Mouse (Mus musculus): ENCODE data around the gene Gm9970. TPM values are rescaled to one million over a fixed set of nuclear protein-coding genes. Genes with fewer than 3 reads are reported as not detected.

The Gm9970 gene
- polyA plus RNA-seq (2012; rRNA removed) = 1.1 and 2.3 TPM in 2 replicates

DNA sequence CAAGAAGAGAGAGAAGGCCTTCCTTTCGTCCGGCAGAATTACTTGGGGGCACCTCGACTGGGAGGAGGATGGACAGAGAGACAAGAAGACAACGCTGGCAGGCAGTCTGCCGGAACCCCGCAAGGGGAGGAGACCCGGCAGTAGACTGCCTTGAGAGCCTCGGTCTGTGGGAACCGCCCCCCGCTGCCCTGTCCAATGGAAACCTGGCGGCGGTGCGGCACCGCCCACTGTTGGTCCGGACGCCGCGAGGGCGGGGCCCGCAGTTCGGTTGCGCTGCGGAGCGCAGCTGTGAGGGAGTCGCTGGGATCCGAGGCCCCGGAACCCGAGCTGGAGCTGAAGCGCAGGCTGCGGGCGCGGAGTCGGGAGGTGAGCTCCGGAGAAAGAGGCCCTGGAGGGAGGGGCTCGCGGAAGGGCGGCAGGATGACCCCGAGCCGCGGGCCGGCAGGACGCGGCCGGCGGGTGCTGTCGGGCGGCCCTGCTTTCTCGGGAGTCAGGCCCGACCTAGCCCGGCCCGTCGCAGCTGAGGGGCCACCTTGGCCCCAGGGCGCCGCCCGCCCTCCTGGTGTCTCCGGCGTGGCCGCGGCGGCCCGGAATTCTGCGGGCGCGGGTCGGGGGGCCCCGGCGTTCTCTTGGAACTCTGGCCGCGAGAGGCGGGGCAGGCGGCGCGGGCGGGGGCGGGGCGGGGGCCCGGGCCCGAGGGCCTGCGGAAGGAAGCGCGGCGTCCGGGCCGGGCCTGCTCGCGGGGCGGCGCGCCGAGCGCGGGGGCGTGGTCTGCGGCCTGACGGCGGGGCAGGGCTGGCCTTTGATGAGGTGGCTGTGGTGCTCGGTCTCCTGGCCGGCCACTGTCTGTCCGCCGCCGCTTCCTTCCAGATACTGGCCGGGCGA is at the start of gene Gm9970, which contains the start of gene Nrbp1:
Gene Gm9970 (minus strand): TSS at position 596 of the 885 bp plus-strand sequence.
Gene Nrbp1 (plus strand): TSS at position 228 of the 885 bp plus-strand sequence.

DNA sequence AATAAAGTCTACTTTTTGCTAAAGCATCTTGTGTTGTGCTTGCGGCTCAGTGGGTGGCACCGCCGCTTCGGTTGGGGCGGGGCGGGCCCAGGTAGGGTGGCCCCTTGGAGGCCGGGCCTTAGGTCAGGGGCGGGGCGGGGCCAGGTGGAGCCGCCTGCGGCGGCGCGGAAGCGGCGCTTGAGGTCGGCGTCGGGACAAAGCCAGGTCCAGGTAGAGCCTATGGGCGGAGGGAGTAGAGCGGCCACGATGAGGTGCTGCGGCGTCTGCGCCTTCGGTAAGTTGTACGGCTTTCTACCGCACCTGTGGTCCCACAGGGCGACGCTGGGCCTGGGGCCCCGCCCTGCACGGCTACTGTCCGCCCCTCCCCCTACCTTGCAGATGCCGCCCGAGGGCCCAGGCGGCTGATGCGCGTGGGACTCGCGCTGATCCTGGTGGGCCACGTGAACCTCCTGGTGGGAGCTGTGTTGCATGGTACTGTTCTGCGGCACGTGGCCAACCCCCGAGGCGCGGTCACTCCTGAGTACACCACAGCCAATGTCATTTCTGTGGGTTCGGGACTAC is 10.6 kb upstream of the Gm9970 start, which contains the start of gene Krtcap3:
Gene Krtcap3 (plus strand): TSS at position 151 of the 561 bp plus-strand sequence.

DNA sequence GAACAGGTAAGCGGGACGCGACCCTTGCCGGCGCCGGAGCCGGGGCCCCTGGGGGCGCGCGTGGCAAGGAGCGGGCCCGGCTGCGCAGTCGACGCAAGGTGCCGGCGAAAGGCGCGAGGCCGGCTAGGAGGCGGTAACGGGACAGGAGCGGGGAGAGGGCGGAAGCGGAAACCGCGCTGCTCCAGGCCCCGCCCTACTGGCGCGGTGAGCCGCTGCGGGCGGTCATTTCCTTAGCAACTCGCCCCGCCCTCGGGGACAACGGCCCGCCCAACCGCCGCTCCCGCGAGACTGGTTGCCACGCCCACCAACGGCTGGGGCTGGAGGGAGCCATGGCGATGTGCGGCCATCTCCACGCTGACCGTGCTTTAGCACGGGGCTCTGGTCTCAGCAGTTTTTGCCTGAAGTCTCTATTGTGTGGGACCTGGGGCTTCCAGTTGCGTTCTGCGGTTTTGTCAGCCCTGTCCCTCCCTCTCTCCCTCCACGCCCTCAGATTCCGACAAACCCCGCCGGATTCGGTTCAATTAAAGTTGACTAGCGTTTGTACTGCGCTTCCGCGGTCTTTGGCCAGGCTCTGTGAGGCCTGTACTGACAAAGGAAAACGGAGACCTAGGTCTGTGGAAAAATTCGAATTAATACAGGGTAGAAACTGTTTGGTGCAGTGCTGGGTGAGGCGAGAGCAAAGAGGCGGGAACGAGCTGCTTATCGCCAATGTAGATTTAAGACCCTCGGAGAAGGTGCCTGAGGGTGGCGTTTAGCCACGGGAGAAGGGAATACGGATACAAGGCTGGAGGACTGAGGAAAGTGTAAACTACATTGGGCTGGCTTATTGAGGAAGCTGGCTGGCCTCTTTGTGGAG is 20.4 kb downstream of the Gm9970 start, which contains the start of gene Ppm1g:
Gene Ppm1g (minus strand): TSS at position 240 of the 856 bp plus-strand sequence.

DNA sequence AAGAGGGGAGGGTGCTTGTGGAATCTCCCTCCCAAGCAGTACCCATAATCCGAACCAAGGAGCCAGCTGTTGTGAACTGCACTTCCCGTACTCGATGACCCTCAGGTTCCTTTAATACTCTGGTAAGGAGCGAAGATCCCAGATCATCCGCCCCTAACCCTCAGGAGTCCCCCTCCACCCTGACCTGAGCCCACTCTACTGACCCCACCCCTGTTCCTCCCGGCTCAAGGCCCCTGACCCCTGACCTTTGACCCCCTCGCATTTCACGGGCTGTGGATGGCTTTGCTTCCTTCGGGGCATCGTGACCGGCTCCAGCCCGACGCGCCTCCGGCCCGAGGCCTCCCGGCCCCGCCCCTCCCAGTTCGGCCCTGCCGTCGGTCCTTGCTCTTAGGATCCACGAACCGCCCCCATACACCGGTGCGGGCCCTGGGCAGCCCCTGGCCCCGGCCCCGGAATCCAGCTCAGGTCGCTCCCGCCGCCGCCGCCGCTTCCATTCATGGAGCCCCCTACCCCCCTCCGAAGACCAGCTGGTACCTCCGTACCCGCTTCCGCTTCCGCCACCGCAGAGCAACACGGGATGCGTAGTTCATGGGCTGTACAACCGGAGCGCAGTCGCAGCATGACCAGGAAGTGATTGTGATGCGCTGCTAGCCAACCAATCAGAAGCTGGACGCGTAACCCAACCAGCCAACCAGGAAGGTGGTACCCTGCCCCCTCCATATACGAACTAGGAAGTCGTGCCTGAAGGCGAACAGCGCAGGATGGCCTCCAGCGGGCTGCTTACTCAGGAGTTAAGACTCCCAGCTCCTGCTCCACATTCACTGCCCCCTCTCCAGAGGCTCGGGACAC is 39.1 kb downstream of the Gm9970 start, which contains the start of gene Zfp513:
Gene Zfp513 (minus strand): TSS at position 562 of the 849 bp plus-strand sequence.

DNA sequence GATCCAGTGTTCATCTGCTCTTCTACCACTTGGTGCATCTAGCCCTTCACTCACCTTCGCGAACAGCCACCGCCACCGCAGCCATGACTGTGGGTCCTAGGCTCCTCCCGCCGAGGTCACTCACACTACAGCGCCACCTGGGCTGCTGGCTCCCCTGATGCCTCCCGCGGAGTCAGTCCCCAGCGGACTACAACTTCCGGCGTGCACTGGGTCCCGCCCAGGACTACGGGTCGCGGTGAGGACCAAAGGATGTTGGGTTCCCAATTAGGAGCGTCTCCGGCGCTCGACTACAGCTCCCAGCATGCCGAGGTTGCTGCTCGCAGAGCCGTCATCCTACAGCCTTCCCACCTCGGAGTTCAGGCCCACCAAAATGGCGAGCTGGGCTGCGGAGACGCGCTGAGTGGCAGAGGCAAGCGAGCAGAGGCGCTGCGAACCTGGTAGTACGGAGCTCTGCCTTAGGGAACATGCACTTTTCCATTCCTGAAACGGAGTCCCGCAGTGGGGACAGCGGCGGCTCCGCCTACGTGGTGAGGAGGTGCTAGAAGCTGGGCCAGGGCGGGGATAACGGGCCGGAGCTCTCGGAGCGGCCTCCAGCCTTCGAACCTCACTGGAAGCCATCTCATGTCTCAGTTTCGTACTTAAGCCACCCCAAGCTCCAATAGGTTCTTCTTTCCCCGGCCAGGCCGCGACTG is 47.9 kb downstream of the Gm9970 start, which contains the start of the genes Snx17 and Eif2b4:
Gene Snx17 (plus strand): TSS at position 289 of the 692 bp plus-strand sequence.
Gene Eif2b4 (minus strand): TSS at position 492 of the 692 bp plus-strand sequence.

Other genes with a start within 250 kb of the Gm9970 start
- 117 and 121 TPM in 2 replicates for gene Atraid, start 192.9 kb downstream of the Gm9970 start, polyA plus RNA-seq (2012; rRNA removed)
- gene Slc5a6, start 192.3 kb downstream of the Gm9970 start, polyA plus RNA-seq (2012; rRNA removed) = 31.7 and 33.3 TPM in 2 replicates
- gene Cad, start 186.5 kb downstream of the Gm9970 start, polyA plus RNA-seq (2012; rRNA removed) = 76.0 and 78.1 TPM in 2 replicates
- gene Dnajc5g, start 134.9 kb downstream of the Gm9970 start, polyA plus RNA-seq (2012; rRNA removed) = 0.10 TPM in 1 of 2 replicates, not detected in the other
- gene Slc30a3, start 133.0 kb downstream of the Gm9970 start, polyA plus RNA-seq (2012; rRNA removed) = 18.2 and 19.2 TPM in 2 replicates
- gene Trim54, start 124.5 kb downstream of the Gm9970 start, polyA plus RNA-seq (2012; rRNA removed) = not detected in 2 replicates
- not detected in 2 replicates for gene Ucn, start 102.4 kb downstream of the Gm9970 start, polyA plus RNA-seq (2012; rRNA removed)
- 103 and 145 TPM in 2 replicates for gene Mpv17, start 87.0 kb downstream of the Gm9970 start, polyA plus RNA-seq (2012; rRNA removed)
- gene Gm29609, start 61.3 kb downstream of the Gm9970 start, polyA plus RNA-seq (2012; rRNA removed) = 3.5 and 6.0 TPM in 2 replicates
- gene Gtf3c2, start 61.1 kb downstream of the Gm9970 start, polyA plus RNA-seq (2012; rRNA removed) = 43.0 and 59.5 TPM in 2 replicates
- 110 and 123 TPM in 2 replicates for gene Snx17, start 48.0 kb downstream of the Gm9970 start, polyA plus RNA-seq (2012; rRNA removed)
- 58.4 and 95.8 TPM in 2 replicates for gene Eif2b4, start 47.8 kb downstream of the Gm9970 start, polyA plus RNA-seq (2012; rRNA removed)
- gene Zfp513, start 38.9 kb downstream of the Gm9970 start, polyA plus RNA-seq (2012; rRNA removed) = 86.1 and 89.2 TPM in 2 replicates
- gene Ppm1g, start 20.5 kb downstream of the Gm9970 start, polyA plus RNA-seq (2012; rRNA removed) = 107 and 169 TPM in 2 replicates
- gene Nrbp1, start 368 bp downstream of the Gm9970 start, polyA plus RNA-seq (2012; rRNA removed) = 256 and 269 TPM in 2 replicates
- gene Krtcap3, start 10.5 kb upstream of the Gm9970 start, polyA plus RNA-seq (2012; rRNA removed) = 75.9 and 76.0 TPM in 2 replicates
- gene Ift172, start 49.9 kb upstream of the Gm9970 start, polyA plus RNA-seq (2012; rRNA removed) = 60.1 and 67.6 TPM in 2 replicates
- gene Fndc4, start 54.8 kb upstream of the Gm9970 start, polyA plus RNA-seq (2012; rRNA removed) = 71.9 and 95.0 TPM in 2 replicates
- gene Gckr, start 56.2 kb upstream of the Gm9970 start, polyA plus RNA-seq (2012; rRNA removed) = 2.5 and 4.1 TPM in 2 replicates
- 12.9 and 14.2 TPM in 2 replicates for gene Zfp512, start 211.2 kb upstream of the Gm9970 start, polyA plus RNA-seq (2012; rRNA removed)
- not detected in 2 replicates for gene 4930548H24Rik, start 244.5 kb upstream of the Gm9970 start, polyA plus RNA-seq (2012; rRNA removed)

All from ovary, adult 2 months (tissue).